Mouse (Mus musculus) heart, postnatal 25 days (tissue): ENCODE measurements around the gene R3hdm4. TPM values are rescaled to one million over a fixed set of nuclear protein-coding genes. Genes with fewer than 3 reads are reported as not detected.
"Not testable (repeated sequence)": the region's sequence is repeated elsewhere in the genome, so short reads cannot be mapped to it uniquely, and the experiment has no call there.

Experiments used
- DNase-seq: peaks from one replicate; pipeline ENCODE4 v3.0.0; 2022; ENCODE audit warnings: low spot score
- intact Hi-C: fragments of 180-260 bp; cut with DNase I; formaldehyde crosslinking; loops from one replicate; pipeline ENCODE4 v1.15.1; 2025
- total RNA-seq, 2 experiments: library from RNA; stranded (reverse); gene quantifications; 2 replicates each; pipeline ENCODE4 v1.2.3; 2021

R3hdm4 gene
- 10 to 100 TPM; 81.1 to 82.9 TPM for total RNA-seq

GRCm38 (mm10) chr10:79920958-79921535 lies at the start of gene R3hdm4:
TSS of gene R3hdm4 (minus strand) at chr10:79921208.
- no peak for DNase-seq
- intact Hi-C loops = no loop called here

- intact Hi-C loops = no loop called here
- no peak for DNase-seq
Observed at GRCm38 (mm10) chr10:79970415-79971182, 49.6 kb upstream of the R3hdm4 start, which contains the start of gene Grin3b. TSS of gene Grin3b (plus strand) at chr10:79970715.

GRCm38 (mm10) chr10:79969124-79969568 lies 48.1 kb upstream of the R3hdm4 start:
- no peak for DNase-seq

DNA sequence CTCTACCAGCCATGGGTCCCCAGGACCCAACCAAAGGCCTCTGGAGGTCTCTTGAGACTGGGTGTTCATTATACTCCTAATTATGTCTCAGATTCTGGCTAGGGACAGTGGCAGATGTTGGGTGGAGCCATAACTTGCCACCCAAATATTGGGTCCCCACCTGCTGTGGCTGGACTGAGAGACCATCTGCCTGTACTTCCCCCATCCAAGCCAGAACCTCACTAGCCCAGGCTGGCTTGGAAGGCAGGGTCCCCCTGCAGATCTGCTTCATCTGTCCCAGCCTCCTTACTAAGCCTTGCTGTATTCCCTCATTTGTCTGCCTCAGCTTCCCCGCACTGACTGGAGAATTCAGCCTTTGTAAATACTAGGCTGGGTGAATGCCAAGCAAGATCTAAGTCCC lies 47.2 kb upstream of the R3hdm4 start:
- intact Hi-C loops = no loop called here
- no peak for DNase-seq

More at GRCm38 (mm10) chr10:79969124-79969568, 48.1 kb upstream of the R3hdm4 start:
- intact Hi-C loops = no loop called here

- intact Hi-C loops = no loop called here
Observed at GRCm38 (mm10) chr10:79966886-79967400, 45.9 kb upstream of the R3hdm4 start.

DNA sequence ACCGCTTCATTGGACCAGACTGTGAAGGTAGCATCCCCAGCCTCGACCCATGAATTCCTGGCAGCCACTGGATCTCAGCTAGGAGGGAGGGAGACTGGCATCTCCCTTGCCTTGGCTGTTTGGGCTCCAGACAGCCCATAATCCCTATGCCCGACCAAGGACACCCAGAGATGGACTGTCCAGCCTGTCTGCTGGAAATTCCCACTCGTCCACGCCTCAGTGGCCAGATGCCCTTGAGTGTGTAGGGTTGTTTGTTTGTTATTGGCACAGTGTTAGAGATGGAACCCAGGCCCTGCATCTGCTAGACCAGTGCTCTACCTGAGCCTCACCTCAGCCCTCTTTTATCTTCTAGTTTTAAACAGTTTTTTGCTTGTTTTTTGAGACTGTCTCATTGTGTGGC lies 44.3 kb upstream of the R3hdm4 start:
- DNase-seq = no peak
- intact Hi-C loops = no loop called here

More at GRCm38 (mm10) chr10:79966886-79967400, 45.9 kb upstream of the R3hdm4 start:
- no peak for DNase-seq

- DNase-seq = no peak
- intact Hi-C loops = no loop called here
Observed at GRCm38 (mm10) chr10:79964727-79965126, 43.7 kb upstream of the R3hdm4 start.

DNA sequence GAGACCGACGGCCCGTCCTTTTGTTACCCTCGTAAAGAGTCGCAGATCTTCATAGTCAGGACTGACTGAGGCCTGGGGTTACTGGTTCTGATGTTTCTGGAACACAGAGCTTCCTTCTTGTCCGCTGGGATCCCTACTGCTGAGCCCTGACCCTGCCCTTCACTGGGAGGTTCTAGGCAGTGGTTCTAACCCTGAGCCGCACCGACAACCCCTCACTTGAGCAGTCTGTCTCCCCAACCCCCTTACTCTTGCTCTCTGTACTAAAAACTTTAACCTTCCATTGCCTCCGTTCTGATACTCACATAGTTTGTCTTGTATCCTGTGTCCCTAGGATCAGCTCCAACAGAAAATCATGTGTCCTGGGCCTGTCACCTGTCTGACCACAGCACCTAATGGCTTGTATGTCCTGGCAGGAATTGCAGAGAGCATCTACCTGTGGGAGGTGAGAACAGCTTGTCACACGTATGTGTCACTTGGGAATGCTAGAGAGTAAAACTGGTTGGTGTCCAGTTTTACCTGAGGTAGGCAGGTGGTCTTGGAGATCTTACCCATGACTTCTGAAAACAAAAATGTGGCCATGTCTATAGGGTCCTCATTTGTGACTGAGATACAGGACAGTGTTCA lies 39.8 kb upstream of the R3hdm4 start:
- DNase-seq = no peak
- intact Hi-C loops = loop anchor here (1.0 kb wide), 1 partner anchor 23 kb away; no protein-coding TSS in a partner anchor

DNA sequence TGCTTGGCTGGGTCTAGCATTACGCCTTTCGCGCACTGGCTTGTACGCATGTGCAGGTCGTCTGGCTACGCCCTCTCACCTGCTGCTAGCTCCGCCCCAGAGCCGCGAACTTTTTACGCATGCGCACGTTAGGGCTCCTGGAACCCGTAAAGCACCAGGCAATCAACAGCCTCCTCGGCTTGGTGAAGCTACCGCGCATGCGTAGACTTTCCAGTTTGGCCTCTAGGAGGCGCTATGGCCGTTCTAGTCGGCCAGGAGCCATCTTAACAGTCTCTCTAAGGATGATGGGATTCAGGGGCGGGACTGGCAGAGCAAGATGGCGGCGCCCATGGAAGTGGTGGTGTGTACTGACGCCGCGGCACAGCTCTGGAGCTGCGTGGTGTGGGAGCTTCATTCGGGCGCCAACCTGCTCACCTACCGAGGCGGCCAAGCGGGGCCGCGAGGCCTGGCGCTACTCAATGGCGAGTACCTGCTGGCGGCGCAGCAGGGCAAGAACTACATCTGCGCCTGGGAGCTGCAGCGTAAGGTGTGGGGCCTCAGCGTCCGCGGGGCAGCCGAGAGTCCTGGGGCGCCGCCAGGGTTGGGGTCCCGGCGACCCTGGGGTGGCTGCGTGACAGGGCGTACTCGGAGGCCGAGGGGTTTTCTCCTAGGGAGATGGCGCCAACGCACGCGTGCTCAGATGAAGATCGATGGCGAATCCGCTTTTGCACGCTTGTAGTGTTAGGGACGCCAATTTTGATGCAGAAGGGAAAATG lies 39.0 kb upstream of the R3hdm4 start, which contains the start of gene Wdr18:
Gene Wdr18, plus strand, starts transcription at position 306 of the 755 bp plus-strand sequence.
- peak; percentile 99 for DNase-seq
- intact Hi-C loops = loop anchor here (1.0 kb wide), 1 partner anchor 23 kb away; no protein-coding TSS in a partner anchor

- intact Hi-C loops, DNase-seq: not testable (repeated sequence)
Observed at GRCm38 (mm10) chr10:79959412-79959811, 38.4 kb upstream of the R3hdm4 start.

DNA sequence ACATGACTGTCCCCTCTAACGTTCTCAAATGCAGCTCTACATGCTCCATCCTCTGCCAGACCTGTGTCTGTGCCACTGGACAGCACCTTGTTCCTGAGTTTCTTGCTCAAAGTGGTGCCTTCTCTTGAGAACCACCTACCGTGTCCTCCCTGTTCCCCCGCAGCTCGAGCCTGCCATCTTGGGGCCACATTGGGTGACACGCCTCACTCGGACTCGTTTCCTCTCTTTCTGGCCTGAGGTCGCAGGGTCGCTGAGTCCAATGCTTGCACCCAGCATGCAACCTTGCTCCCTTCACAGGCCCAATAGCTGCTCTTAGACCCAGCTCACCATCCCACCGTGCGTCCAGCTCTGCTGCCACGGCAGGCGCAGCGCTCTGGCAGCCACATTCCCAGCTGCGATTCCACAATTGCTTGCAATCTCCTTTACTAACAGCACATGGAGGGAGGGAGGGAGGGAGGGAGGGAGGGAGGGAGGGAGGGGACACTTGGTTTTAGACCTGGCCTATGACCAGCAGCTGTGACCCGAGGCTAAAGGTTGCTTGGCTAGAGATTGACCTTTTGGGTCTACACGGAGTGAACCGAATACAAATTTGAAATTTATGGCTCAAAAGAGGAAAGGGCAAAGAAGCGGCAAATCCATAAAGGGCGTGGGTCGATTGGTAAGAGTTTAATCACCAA lies 37.3 kb upstream of the R3hdm4 start:
- DNase-seq = peak; percentile 59
- intact Hi-C loops = loop anchor here (1.0 kb wide), 1 partner anchor 33 kb away; no protein-coding TSS in a partner anchor

DNA sequence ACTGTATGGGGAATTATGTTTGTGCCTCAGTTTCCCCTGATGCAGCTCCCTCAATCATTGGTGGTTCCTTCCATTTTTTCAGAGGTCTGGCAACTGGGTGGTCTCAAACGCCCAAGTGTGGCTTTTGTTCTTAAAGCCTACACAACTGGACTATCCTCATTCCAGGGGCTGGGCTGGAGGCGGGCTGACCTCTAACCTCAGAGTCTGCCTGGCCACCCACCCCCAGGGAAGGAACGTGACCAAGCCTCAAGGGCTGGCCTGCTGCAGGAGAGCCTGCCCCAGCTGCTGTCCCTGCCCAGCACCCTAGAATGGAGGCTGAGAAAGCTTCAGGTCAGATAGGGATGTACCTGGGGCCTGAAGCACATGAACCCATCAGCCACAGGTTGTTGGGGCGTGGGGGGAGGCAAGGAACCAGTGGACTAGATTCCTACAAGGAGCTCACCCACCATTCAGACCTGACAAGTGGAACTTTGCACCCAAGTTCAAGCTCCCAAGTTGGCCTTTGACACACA lies 35.7 kb upstream of the R3hdm4 start:
- intact Hi-C loops = loop anchor here (2.0 kb wide), 1 partner anchor 122 kb away; no protein-coding TSS in a partner anchor
- no peak for DNase-seq

GRCm38 (mm10) chr10:79955691-79956090 lies 34.7 kb upstream of the R3hdm4 start:
- intact Hi-C loops = loop anchor here (2.0 kb wide), 2 partner anchors 63 to 121 kb away; no protein-coding TSS in a partner anchor
- no peak for DNase-seq

DNA sequence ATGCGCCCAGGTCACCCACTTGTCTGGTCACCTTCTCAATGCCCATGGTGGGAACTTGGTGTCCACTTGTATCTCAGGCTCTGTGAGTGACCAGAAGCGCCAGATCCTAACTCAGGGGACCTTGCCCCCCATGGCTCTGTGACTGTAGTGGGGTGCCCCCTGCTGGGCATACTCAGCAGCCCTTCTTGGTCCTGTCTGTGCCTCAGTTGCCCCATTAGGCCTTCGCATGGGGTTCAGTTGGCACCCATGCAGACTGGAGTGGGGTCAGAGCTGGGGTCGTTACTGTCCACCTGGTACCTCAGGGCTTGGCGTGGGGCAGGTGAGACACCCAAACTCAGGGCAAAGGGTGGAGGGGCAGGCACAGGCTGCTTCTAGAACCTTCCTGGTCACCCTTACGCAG lies 32.9 kb upstream of the R3hdm4 start:
- intact Hi-C loops = loop anchor here (2.0 kb wide), 1 partner anchor 61 kb away; no protein-coding TSS in a partner anchor
- no peak for DNase-seq

GRCm38 (mm10) chr10:79950661-79951060 lies 29.7 kb upstream of the R3hdm4 start:
- intact Hi-C loops = no loop called here

DNA sequence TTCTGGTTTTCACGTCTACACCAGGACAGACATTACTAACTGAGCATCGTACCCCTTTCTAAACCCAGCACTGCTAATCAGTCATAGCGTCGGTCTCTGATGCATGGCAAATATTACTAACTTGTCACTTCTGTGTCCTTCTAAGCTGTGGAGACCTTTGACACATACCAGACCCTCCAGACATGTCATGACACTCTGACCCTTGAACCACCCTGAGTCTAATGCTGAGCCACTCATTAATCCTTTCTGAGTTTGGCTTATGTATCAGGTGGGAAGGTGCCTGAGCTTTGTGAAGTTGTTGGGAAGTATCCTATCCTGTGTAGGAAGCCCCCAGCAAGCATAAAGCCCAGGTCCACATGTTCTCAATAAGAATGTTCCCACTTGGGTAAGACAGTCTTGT lies 28.9 kb upstream of the R3hdm4 start:
- no peak for DNase-seq
- intact Hi-C loops = no loop called here

More at GRCm38 (mm10) chr10:79950661-79951060, 29.7 kb upstream of the R3hdm4 start:
- no peak for DNase-seq

GRCm38 (mm10) chr10:79947502-79947901 lies 26.5 kb upstream of the R3hdm4 start:
- DNase-seq = no peak
- intact Hi-C loops = no loop called here

- intact Hi-C loops = no loop called here
- DNase-seq = no peak
Observed at GRCm38 (mm10) chr10:79946752-79947322, 25.8 kb upstream of the R3hdm4 start.
